ENCODE assay signal across 27 mouse cellular contexts in genomic region chr9:122494691-122495090, GRCm38 (mm10).
"Had no signal": no experiment of that assay in that cellular context is flagged by ENCODE, and none has a peak within 500 bp of the region (broad histone marks: within the 10 kb centered on the region; RNA-seq: fewer than 3 reads in every experiment).

No protein-coding gene starts in this region.

- H3K27me3 ChIP-seq: embryonic facial prominence, embryonic 12.5 days; embryonic facial prominence, embryonic 13.5 days; embryonic facial prominence, embryonic 15.5 days; forebrain, embryonic 12.5 days; forebrain, embryonic 13.5 days; forebrain, embryonic 15.5 days had no signal

- DNase-seq: cerebellum, adult 9-10 months; cerebellum, adult 9-11 months; cerebellum, postnatal 10 days; cerebellum, postnatal 14 days; cerebellum, postnatal 25 days; cerebellum, postnatal 36 days; embryo, embryonic 11 days; forebrain, postnatal 0 days; gastrocnemius, adult 2 months; gastrocnemius, postnatal 10 days; gastrocnemius, postnatal 14 days; gastrocnemius, postnatal 25 days; gastrocnemius, postnatal 36 days; heart, adult 11 months; heart, adult 18-20 months; heart, adult 2 months had no signal

- H3K27ac ChIP-seq: embryonic facial prominence, embryonic 10.5 days; embryonic facial prominence, embryonic 12.5 days; embryonic facial prominence, embryonic 13.5 days; embryonic facial prominence, embryonic 15.5 days; forebrain, embryonic 10.5 days; forebrain, embryonic 12.5 days; forebrain, embryonic 13.5 days; forebrain, embryonic 15.5 days; gastrocnemius, adult 2 months; heart, adult 2 months had no signal

- H3K36me3 ChIP-seq: embryonic facial prominence, embryonic 10.5 days; embryonic facial prominence, embryonic 12.5 days; embryonic facial prominence, embryonic 13.5 days; embryonic facial prominence, embryonic 15.5 days; forebrain, embryonic 10.5 days; forebrain, embryonic 12.5 days; forebrain, embryonic 15.5 days had no signal

- H3K4me1 ChIP-seq: embryonic facial prominence, embryonic 10.5 days; embryonic facial prominence, embryonic 12.5 days; embryonic facial prominence, embryonic 13.5 days; embryonic facial prominence, embryonic 15.5 days; forebrain, embryonic 10.5 days; forebrain, embryonic 12.5 days; forebrain, embryonic 13.5 days; forebrain, embryonic 15.5 days had no signal

- H3K9me3 ChIP-seq: embryonic facial prominence, embryonic 10.5 days; embryonic facial prominence, embryonic 12.5 days; embryonic facial prominence, embryonic 13.5 days; embryonic facial prominence, embryonic 15.5 days; forebrain, embryonic 10.5 days; forebrain, embryonic 12.5 days; forebrain, embryonic 13.5 days; forebrain, embryonic 15.5 days had no signal

- H3K9ac ChIP-seq: embryonic facial prominence, embryonic 12.5 days; embryonic facial prominence, embryonic 13.5 days; embryonic facial prominence, embryonic 15.5 days; forebrain, embryonic 12.5 days; forebrain, embryonic 13.5 days; forebrain, embryonic 15.5 days; forebrain, postnatal 0 days had no signal

- ATAC-seq: forebrain, embryonic 13.5 days; forebrain, embryonic 14.5 days; forebrain, embryonic 15.5 days; forebrain, embryonic 16.5 days; forebrain, postnatal 0 days had no signal

- H3K4me3 ChIP-seq: embryonic facial prominence, embryonic 10.5 days; embryonic facial prominence, embryonic 12.5 days; embryonic facial prominence, embryonic 13.5 days; embryonic facial prominence, embryonic 15.5 days; erythroblast, embryonic 14.5 days; forebrain, embryonic 10.5 days; forebrain, embryonic 12.5 days; forebrain, embryonic 13.5 days; forebrain, embryonic 15.5 days; gastrocnemius, adult 2 months; heart, adult 2 months had no signal

- H3K4me2 ChIP-seq: embryonic facial prominence, embryonic 12.5 days; embryonic facial prominence, embryonic 13.5 days; embryonic facial prominence, embryonic 15.5 days; forebrain, embryonic 12.5 days; forebrain, embryonic 13.5 days; forebrain, embryonic 15.5 days had no signal
